Mouse (Mus musculus) CD4-positive naive resting alpha-beta T cell, adult 76 days (primary cell): ENCODE results near the gene Stmnd1. TPM values are rescaled to one million over a fixed set of nuclear protein-coding genes. Genes with fewer than 3 reads are reported as not detected.

Experiments
- total RNA-seq: library from RNA; stranded (reverse); gene quantifications from one replicate; pipeline ENCODE4 v1.2.4, GENCODE M21; 2023

Gene Stmnd1
- not detected for total RNA-seq

GRCm38 (mm10) chr13:46273453-46274110 is at the start of gene Stmnd1:
Stmnd1 (plus strand) TSS chr13:46273721.

Other genes starting within 250 kb of the Stmnd1 start
- gene Rbm24, start 144.7 kb downstream of the Stmnd1 start, total RNA-seq = 0.29 TPM
- gene Cap2, start 228.1 kb downstream of the Stmnd1 start, total RNA-seq = 3.1 TPM